Mouse (Mus musculus): ENCODE results near the gene Lrrc8a.

Gene Lrrc8a

DNA sequence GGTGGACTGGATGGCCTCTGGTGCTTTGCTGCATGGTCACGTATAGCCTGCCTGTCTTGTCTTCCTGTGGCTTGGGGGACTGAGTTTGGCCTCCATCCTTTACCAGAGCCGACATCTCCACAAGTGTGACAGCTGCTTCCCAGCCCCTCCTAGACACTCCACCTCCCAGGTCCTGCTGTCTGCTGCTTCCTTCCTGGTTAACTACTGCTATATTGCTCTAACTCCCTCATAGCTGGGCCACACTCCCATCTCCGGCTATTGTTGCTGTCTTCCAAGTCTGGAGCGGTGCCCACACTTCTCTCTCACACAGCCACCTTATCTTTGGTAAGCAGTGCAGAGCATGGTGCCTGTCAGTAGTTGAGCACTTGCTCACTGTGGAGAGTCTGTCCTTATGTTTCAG, 2.3 kb downstream of the Lrrc8a start:
- peak; percentile 42 for DNase-seq

DNA sequence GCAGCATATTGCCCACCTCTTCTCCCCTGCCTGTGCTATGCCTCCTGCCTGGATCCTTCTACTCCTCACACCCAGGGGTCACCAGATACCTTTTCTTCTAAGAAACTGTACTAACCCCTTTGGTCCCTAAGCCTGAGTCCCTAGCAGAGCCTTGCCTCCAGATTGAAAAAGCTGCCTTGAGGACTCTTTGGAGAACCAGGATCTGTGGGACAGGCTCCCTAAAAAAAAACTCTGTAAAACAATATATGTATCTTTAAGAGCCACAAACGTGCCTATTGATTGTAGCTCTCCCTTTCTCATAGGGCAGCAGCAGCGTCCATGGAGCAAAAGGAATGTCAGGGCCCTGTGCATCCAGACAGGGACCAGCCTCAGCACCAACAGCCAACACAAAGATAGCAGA, 2.8 kb downstream of the Lrrc8a start, which contains the start of gene Gm28035:
Gm28035 (plus strand) TSS at position 301 of the 400 bp plus-strand sequence.
- DNase-seq: no peak

DNA sequence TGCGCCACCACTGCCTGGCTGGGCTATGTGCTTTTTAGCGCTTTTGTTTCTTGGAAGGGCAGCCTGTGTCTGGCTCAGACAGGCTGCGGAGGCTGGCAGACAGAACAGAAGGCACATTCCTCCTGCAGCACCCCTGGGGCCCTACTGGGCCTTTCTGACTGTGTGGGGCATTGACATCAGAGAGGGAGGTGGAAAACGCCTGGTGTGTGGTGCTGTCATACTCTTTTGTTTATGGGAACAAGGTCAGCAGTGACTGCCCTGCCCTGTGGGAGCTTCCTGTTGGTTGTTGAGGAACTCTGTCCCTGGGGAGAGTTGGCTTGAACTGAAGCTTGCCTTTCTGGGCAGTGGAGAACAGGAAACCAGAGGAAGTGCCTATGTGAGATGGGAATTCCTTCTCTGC, 5.0 kb downstream of the Lrrc8a start:
- DNase-seq: no peak

DNA sequence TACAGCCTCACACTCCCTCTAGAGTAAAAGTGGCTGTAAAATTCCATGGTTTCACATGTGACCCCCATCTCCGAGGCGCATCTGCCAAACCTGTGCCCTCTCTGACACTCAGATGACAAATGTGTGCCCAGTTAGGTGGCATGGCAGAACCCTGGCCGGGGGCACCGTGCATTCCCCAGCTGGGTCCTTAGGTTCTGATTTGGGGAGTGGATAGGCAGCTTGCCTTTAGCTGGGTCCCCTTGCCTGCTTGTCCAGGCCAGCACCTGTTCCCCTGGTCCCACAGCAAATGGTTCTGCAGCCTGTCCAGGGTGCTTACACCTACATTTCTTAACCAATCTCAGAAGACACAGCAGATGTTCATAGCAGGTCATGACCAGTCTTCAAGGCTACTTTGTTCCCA, 5.9 kb downstream of the Lrrc8a start:
- DNase-seq: no peak

DNA sequence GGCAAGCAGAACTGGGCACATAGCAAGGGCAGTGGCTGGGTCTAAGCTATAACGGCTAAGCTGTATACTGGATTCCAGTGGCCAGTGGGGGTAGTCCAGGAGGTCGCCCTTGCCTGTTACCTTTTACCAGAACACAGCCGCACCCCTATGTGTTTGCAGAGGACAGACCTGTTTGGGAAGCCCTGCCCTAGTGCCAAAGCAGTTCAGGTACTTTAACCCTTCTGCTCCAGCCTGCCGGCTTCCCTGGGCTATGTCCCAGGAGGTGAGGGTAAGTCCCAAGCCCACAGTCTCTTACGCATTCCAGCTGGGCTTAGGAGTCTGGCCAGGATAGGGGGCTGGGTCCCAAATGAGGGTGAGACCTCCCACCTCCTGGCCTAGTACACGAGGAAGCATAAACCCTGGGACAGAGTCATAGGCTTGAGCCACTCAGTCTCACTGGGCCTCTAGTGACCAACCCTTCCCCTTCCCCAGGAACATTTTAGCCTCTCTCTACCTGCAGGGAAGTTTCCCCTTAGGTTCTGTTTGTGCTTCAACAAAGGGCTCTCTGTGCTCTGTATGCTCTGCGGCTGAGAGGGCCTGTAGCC, 7.2 kb downstream of the Lrrc8a start:
- no peak for DNase-seq

DNA sequence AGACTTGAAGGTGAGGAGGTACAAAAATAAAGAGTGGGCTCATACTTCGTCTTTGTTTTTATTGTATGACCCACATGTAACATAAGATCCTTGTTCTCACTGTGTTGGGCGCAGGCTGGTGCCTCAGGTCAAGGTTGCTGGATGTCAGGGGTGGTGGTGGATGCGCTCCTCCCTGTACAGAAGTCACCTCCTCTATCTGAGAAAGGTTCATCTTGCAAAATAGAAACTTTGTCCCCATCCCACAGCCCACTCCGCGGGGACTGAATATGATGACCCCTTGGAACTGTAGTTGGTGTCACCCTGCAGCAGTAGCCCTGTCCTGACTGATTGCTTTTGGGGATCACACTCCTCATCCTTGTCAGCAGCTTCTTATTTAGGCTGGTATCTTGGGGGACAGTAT, 9.5 kb downstream of the Lrrc8a start:
- DNase-seq: no peak

DNA sequence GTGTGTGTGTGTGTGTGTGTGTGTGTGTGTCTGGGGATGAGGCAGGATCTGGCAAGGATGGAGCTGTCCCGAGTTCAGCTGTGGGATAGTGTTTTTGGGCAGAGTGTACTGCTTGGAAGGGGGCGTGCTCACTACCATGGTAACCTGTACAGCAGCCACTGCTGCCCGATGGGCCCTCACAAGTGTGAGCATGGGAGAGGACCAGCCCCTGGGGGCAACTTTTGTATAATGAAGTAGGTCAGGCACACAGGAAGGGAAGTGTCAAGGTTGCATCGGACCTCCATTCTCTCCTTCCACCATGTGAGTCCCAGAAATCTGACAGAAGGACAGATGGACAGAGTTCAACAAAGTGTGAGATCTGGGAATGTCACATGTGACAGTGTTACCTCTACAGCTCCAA, 10.2 kb downstream of the Lrrc8a start:
- no peak for DNase-seq

DNA sequence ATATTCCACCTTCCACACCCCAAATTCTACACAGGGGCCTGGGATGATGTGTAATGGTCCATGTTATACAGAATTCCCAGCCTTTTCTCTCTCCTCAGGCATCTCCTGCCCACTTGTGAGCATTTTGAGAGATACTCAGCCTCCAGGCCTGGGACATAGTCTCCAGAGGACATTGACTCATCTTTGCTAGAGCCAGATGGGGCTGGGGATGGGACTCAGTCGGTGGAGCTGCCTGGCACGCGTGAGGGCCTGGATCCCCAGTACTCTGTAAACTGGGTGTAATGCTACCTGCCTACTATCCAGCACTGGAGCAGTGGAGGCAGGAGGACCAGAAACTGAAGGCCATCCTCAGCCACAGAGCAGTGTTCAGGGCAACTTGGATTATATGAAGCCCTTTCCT, 11.7 kb downstream of the Lrrc8a start:
- no peak for DNase-seq

DNA sequence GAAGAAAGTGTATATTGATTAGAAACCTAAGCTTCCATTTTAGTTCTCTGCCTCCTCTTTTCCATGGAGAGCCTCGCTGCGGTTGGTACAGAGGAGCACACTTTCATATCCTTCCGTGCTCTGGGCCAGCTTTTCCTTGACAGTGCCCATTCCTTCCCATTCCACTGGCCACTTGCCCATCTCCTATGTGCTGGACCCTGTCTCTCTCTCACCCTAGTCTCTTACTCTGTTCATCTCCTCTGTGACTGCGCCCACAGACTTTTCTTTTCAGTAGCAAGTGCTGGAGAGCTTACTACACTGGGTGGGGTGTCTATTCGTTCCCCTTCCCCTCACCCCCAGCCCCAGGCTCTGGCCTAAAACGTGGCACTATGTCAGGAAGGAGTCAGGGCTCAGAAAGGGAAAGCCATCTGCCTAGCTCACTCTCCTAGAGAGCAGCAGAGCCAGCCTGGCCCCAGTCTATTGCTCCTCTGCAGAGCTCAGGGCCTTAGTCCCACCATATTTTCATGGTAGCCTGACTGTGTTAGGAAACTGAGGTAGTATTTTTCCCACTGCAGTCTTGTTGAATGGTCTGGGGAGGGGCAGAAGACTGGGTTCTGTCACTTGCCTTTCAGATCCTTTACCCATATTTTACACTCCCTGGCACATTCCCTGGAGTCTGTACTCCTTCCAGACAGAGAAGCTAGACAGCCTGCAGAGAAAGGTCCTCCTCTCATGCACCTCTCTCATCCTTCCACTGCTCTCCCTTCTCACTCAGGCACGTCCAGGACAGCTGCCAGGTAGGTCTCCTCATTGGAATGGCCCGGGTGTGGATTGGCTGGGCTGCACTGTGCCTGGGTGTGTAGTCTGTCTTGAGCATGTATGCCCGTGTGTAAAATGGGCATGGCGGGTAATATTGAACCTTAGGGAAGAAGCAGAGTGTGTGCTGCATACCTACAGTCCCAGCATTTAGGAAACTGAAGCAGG, 12.9 kb downstream of the Lrrc8a start:
- no peak for DNase-seq

DNA sequence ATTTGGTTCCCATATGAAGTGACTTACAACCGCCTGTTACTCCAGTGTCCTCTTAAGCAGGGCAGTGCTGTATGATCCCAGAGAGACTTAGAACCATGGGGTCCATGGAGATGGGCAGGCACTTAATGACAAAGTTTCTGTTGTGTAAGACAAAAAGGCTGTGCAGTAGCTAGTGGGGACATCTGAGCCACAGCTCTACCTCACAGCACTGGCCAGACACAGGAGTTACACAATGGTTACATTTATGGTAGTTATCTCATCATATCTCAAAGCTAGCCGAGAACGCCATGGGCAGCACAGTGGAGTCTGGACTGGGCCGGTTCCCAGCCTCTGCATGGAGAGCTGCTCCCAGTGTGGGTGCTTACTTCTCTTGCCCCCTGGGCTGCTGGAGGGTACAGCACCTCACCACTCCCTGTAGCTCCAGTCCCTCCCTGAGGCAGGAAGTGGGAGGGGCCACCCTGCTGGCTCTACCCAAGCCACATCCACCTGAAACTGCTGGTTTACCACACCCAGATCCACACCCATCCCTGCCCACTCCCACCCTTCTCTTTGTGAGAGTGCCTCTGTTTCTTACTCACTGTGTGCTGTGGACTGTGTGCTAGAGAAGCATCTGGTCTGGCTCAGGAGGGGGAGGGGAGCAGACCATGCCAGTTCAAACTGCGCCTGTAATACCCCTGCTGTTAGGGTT, 14.0 kb downstream of the Lrrc8a start:
- peak; percentile 72 for DNase-seq

DNA sequence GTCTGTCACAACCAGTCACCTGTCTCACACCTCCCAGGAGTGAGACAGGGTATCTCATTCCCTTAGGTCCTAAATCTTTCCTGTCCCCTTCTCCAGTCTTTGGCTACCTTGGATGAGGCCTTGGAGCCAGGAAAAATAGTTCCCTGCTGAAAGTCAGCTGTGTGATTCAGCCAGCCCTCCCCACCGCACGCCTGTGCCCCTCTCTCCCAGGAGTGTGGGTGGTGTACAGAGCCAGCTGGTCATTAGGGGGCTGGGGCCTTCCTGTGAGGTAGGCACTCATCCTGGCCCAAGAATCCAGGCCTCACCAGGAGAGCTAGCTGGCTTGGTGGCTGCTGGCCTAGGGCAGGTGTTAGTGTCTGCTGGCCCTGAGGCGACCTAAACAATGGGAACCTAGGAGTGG, 15.0 kb downstream of the Lrrc8a start:
- no peak for DNase-seq

DNA sequence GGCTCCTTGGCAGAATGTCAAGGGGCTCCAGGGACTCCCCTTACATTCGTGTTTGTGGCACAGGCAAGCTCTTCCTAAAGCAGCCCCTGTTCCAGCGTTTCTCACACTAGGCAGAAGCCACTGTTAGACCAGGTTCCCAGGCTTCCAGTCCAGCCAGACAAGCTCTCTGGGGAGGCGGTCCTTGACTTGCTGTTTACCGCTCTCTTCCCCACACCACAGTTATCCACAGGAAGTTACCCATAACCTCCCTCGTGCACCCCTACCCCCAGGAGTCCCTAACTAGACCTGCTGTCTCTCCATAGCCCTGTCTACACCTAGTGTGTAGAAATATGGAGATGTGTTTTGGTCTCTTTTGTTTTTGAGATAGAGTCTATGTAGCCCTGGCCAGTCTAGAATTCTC, 16.3 kb downstream of the Lrrc8a start:
- no peak for DNase-seq

DNA sequence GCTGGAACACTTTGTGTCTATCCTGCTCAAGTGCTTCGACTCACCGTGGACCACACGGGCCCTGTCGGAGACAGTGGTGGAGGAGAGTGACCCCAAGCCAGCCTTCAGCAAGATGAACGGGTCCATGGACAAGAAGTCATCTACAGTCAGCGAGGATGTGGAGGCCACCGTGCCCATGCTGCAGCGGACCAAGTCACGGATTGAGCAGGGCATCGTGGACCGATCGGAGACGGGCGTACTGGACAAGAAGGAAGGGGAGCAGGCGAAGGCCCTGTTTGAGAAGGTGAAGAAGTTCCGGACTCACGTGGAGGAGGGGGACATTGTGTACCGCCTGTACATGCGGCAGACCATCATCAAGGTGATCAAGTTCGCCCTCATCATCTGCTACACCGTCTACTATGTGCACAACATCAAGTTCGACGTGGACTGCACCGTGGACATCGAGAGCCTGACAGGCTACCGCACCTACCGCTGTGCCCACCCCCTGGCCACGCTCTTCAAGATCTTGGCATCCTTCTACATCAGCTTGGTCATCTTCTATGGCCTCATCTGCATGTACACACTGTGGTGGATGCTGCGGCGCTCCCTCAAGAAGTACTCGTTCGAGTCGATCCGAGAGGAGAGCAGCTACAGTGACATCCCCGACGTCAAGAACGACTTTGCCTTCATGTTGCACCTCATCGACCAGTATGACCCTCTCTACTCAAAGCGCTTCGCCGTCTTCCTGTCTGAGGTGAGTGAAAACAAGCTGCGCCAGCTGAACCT, 18.3 kb downstream of the Lrrc8a start:
- DNase-seq: no peak

DNA sequence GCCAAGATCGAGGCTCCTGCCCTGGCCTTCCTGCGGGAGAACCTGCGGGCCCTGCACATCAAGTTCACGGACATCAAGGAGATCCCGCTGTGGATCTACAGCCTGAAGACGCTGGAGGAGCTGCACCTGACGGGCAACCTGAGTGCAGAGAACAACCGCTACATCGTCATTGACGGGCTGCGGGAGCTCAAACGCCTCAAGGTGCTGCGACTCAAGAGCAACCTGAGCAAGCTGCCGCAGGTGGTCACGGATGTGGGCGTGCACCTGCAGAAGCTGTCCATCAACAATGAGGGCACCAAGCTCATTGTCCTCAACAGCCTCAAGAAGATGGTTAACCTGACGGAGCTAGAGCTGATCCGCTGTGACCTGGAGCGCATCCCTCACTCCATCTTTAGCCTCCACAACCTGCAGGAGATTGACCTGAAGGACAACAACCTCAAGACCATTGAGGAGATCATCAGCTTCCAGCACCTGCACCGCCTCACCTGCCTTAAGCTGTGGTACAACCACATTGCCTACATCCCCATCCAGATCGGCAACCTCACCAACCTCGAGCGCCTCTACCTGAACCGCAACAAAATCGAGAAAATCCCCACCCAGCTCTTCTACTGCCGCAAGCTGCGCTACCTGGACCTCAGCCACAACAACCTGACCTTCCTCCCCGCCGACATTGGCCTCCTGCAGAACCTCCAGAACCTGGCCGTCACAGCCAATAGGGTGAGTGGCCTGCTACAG, 19.3 kb downstream of the Lrrc8a start:
- DNase-seq: no peak

DNA sequence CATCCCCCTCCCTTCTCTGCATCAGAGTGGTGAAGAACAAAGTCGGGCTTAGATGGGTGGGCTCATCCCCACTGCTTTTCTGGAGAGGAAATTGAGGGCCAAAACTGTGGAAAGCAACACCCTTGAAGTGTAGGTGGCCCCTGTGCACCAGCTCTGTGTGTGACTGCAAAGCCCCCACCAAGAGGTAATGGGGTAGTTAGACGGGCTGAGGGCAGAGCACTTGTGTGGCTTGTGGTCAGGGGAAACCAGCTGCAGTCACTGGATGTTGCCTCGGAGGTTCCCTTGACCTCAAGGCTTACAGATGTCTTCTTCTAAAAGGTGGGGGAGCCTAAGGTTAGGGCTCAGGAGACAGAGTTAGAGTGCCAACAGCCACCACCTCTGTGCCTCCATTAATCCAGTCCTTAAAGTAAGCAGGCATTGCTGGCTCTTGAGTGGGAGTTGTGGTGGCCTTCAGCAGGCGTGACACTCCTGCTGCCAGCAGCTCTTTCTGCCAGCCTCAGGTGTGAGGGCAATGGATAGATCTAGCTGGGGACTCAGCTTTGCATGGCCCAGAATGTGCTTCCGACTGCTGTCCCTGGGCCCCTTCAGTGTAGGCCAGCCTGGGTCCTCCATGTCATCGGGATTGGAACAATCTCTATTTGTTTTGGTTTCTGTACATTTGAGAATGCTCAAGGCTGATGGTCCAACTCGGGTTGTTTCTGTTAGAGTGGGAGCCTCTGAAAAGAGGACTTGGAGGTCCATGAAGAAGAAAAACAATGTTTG, 20.4 kb downstream of the Lrrc8a start:
- DNase-seq: no peak

DNA sequence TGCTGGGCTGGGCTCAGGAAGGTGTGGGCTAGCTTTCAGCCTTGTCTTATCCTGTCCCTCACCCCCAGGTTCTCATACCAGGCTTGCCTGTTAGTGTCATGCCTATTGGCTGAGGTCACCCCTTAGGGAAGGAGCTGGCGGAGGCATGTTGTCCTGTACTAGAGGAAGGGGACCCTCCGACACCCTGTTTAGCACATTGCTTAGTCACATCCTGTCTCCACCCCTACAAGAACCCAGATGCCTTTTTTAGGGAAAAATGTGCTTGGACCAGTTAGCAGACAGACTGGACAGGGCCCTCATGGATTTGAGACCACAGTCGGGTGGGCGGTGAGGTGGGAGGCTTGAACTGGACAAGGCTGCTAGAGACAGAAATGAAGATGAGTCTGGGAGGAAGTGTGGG, 21.1 kb downstream of the Lrrc8a start:
- DNase-seq: no peak

DNA sequence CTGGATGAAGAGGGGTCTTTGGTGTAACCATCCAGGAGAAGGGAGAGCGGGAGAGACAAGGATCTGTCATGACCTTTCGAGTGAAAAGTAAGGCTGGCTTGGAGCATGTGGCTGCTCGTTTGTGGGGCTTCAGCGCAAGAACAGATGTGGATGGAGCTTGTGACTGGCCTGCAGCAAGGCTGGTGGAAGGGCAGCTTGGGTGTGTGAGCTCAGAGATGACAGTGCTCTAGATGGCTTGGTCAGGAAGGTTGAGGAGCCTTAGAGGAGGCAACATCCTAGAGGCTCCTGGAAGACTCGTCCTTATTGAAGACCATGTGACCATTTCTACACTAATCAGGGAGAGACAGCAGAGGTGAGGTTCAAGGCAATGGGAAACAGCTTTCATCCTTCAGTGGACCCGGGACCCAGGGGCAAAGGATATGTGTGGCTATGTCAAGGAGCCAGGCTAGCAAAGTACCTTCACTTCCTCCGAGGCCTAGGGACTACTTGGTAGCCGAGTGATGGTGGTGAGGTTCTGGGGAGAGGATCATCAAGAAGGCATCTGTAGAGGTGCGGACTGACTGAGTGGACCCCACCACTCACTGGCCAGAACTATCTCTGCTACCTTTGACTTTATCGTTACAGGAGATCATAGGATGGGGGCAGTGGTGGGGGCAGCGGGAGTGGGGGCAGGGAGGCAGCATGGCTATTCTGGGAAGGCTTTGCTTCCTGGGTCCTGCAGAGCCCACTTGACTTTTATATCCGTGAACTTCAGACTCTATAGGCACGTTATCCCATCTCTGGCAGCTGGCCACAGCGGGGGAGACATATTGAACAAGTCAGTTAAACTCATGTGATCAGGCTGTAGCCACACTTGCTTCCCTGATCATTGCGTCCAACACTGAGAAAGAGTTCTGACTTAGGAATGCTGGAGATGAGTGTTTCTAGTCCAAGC, 21.9 kb downstream of the Lrrc8a start:
- no peak for DNase-seq

DNA sequence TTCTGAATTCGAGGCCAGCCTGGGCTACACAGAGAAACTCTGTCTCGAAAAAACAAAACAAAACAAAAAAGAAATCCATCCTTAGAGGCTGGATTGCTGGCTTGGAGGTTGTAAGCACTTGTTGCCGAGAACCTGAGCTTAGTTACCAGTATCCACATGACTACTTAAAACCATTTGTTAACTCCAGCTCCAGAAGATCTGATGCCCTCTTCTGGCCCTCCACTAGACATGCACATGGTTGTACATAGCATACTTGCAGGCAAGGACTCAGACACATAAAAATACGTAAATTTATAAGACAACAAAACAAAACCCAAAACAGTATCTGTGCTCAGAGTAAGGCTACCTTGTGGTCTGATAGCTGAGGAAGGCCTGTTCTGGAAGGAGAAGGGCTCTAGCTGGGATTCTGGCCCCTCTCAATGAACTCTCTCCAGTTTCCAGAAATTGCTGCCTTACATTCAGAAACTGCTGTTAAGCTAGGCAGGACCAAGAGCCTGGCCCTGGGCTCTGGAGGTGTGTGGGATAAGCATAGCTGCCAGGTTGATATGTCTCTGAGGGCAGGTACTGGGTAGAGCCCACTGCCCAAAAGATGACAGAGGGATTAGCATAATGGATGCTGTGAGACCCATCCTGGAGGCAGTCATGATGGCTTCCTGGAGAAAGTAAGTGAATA, 23.7 kb downstream of the Lrrc8a start:
- no peak for DNase-seq

DNA sequence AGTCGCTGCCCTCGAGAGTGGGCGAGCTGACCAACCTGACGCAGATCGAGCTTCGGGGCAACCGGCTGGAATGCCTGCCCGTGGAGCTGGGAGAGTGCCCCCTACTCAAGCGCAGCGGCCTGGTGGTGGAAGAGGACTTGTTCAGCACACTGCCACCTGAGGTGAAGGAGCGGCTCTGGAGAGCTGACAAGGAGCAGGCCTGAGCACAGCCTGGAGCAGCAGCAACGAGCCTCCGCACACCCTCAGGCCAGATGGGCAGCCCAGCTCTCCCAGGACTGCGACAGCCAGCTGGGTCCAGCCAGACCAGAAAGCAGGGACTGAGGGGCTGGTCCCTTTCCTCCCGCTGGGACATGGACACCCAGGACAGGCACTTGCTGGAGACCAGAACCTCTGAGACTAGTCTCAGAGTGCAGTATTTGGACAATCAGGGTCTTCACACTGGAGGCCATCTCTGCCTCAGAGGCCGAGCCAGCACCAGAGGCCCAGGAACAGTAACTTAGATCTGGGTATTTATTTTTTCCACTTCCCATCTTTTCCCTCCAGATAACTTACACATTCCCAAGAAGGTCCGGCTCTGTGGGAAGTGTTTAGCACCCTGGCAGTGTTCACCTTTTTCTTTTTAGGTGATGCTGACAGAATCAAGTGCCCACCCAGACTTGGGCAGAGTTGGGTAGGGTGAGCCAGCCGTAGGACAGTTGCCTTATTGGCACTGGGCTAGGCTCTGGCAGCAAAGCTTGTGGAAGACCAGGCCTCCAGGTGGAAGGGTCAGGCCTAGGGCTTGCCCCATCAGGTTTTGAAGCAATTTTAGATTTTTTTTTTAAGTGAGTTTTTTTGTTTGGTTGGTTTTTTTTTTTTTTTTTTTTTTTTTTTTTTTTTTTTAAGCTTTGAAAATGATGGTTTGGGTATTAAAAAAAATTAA, 24.7 kb downstream of the Lrrc8a start:
- DNase-seq: no peak
